Mouse (Mus musculus) urinary bladder, adult 2 months (tissue): Measurements from ENCODE around the gene Vti1a. TPM values are rescaled to one million over a fixed set of nuclear protein-coding genes. Genes with fewer than 3 reads are reported as not detected.

Experiments used
- DNase-seq: peaks from one replicate; pipeline ENCODE4 v3.0.0; 2022; ENCODE audit warnings: low spot score
- polyA plus RNA-seq: library from polyadenylated mRNA; depleted of rRNA; stranded (reverse); fragments of >200 nt; gene quantifications from 2 replicates; pipeline ENCODE4 v1.2.3, GENCODE M21; 2012

Vti1a gene
- polyA plus RNA-seq, 1 experiment = 22.7 TPM

GRCm38 (mm10) chr19:55313649-55314048, 2.4 kb upstream of the Vti1a start:
- no peak for DNase-seq

DNA sequence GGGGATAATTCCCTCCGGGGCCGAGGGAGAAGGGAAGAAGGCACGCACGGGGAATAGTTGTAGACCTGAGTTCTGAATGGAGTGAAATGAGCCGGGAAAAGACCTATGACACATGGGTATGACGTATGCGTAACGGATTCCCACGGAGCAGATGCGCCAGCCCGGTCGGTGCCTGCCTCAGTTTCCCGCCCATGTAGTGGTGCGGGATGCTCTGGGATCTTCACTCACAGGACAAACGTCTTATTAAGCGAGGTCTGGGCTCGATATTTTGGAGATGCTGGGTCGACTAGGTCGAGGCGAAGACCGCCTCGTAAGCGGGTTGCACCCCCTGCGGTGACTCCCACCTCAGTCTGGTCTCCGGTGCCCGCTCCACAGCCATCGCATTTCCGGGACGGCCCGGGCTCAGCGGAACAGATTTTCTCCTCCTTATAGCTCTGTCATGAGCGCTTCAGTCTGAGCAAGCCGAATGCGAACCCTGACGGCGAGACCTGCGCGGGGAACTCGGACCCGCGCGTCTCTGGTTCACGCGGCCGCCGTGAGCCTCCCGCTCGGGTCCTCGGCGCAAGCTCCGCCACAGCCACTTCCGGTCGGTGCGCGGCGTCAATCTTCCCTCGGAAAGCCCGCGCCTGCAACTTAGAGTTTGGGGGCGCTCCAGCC, 515 bp upstream of the Vti1a start, which contains the start of gene Zdhhc6:
Gene Zdhhc6 (minus strand): TSS at position 581 of the 657 bp plus-strand sequence.
- peak; percentile 80 for DNase-seq

DNA sequence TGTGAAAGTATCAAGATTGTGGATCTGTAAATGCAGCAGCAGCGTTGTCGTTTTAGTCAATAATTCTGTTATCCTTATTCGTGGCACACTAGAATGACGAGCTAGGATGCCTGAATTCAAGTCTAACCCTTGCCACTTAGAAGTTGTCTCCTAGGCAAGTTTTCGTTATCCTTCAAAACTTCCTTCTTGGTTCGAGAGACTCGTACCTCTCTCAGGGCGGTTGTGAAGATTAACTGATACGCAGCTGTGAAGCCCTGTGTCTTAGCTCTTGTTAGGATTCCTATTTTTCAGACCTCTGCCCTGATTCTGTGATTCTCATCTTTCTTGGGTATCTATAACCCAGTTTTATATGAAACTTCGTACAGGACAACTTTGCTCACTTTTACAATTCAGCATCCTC, 806 bp downstream of the Vti1a start:
- no peak for DNase-seq

- DNase-seq = no peak
These were observed 2.9 kb downstream of the Vti1a start for GRCm38 (mm10) chr19:55319036-55319435.

- no peak for DNase-seq
These were observed 3.4 kb downstream of the Vti1a start for GRCm38 (mm10) chr19:55319521-55319920.

DNA sequence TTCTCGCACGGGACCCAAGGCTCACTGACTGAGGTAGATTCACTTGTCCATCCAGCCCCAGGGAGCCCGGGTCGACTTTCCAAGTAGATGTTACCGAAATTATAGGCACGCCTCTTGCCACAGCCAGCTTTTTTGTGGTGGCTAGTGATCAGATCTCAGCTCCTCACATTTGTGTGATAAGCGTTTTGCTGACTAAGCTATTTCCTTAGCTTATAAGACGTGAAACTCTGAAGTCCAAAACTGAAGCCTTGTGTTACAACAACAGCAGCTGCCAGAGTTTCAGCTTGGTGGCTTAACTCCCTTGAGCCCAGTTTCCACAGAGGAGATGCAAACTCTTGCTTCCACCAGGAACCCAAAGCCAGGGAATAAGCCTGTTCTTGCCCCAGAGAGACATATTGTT, 6.5 kb downstream of the Vti1a start:
- DNase-seq = no peak

GRCm38 (mm10) chr19:55327510-55327909, 11.4 kb downstream of the Vti1a start:
- no peak for DNase-seq

GRCm38 (mm10) chr19:55331776-55332175, 15.7 kb downstream of the Vti1a start:
- no peak for DNase-seq

- no peak for DNase-seq
These were observed 16.7 kb downstream of the Vti1a start for GRCm38 (mm10) chr19:55332641-55333268.

DNA sequence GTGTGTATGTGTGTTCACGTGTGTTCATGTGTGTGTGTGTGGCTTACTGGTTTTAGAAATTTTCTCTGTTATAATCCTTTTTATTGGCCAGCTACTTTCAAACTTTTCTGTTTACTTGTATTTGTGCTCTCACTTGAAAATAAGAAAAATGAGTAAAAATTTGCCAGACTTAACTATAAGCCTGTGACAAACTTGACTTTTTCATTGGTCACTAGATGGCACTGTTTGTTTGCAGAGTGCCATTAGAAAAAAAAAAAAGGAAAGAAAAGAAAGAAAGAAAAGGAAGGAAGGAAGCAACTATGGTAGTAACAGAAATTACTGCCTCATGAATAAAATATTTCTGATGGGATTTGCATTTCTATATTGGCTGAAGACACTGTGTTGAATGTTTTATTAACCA, 19.8 kb downstream of the Vti1a start:
- DNase-seq = no peak

DNA sequence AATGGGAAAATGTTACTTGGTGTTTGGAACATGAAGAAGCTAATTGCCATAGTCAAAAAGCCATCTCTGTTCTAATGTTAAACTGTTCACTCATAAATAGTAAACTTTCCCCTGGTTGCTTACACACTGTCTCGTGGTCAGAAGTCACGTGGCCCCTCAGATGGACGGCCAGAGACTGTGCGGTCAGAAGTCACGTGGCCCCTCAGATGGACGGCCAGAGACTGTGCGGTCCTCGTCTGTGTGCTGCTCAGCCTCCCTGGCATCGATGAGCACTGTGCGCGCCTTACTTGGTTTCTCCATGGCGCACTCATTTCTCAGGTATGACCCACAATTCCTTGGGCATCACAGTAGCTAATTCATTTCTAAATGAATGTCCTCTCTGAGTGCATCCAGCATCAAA, 20.3 kb downstream of the Vti1a start:
- DNase-seq = no peak

DNA sequence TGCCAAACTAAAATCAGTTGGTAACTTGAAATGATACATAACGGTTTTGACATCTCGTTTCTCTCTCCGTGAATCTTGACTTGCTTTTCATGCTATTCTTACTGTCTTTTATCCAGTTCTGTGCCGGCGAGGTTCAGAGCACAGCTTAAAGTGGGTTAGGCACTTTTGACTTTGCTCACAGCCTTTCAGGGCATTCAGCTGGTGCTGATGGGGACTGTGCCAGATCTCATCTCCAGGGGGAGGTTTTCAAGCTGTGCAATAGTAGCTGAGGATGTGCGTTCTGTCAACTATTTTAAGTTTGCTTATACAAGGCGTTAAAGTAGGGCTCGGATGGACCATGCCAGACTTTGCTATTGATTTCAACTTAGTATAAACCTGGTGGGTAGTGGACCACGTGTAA, 21.0 kb downstream of the Vti1a start:
- no peak for DNase-seq

DNA sequence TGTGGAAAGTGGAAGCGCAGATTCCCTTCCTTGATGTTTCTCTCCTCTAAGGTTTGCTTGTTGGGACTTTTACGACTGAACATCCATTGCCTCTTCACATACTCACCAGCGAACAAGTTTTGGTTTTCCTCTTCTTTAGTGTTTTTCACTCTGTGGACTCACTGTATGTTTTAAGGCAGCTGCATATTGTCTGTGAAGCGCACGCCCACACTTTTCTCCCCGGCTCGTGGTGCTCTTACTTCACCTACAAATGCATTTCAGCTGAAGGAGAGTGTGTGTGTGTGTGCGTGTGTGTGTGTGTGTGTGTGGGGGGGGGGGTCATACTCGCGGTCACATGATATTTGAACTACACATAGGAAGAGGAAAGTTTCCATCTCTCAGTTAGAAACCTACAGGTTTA, 21.6 kb downstream of the Vti1a start:
- DNase-seq = no peak

- no peak for DNase-seq
These were observed 24.4 kb downstream of the Vti1a start for GRCm38 (mm10) chr19:55340521-55340920.

DNA sequence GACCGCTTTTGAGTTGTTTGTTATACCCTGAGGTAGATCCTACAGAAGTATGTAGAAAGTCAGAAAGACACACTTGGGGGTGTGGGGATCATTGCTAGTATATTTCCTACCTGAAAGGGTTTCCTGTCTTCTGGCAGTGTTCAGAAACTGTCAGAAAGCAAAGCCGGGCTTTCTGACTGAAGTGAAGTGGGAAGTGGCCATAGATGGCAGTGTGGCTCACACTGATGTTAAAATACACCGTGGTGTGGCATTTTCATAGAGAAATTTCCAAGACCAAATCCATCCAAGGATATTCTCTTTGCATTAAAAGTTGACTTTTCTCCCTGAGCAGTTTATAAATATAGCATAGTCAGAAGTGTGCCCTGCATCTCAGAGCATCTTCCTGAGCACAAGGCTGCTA, 25.3 kb downstream of the Vti1a start:
- DNase-seq = no peak

DNA sequence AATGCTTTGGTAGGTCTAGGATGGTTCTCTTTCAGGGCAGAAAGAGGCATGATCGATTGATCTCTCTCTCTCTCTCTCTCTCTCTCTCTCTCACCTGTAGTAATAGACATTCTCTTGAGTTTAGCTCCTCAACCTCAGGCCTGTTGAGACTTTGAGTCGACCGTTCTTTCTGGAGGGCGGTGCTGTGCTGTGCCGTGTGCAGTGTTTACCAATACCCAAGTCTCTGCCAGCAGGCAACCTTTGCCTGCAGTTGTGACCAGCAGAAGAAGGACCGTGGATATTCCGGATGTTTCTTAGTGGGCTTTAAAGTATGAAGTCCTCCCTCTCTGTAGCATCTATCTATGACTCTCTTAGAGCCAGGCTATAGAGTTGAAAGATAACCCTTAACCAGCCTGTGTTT, 26.3 kb downstream of the Vti1a start:
- no peak for DNase-seq

GRCm38 (mm10) chr19:55343274-55343673, 27.2 kb downstream of the Vti1a start:
- no peak for DNase-seq

- DNase-seq = no peak
These were observed 32.1 kb downstream of the Vti1a start for GRCm38 (mm10) chr19:55348187-55348586.

- DNase-seq = no peak
These were observed 34.7 kb downstream of the Vti1a start for GRCm38 (mm10) chr19:55350673-55351378.

DNA sequence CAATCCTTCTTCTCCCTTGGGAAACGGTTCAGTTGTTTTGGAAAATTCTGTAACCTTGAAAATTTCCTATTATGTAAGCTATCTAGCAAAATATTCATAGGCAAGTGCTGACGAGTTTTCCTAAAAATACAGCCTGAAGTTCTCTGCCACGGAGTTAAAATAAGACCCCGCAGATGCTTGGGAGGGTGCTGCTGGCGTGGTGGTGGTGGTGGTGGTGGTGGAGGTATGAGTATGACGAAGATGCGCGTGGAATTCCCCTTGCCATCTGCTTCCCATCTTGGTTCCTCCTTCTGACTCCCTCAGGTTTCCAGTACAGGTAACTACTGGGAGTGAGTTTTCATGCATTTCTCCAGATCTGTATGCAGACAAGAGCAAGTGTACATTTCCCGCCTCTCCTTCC, 46.5 kb downstream of the Vti1a start:
- no peak for DNase-seq

GRCm38 (mm10) chr19:55369691-55370090, 53.6 kb downstream of the Vti1a start:
- DNase-seq = no peak

DNA sequence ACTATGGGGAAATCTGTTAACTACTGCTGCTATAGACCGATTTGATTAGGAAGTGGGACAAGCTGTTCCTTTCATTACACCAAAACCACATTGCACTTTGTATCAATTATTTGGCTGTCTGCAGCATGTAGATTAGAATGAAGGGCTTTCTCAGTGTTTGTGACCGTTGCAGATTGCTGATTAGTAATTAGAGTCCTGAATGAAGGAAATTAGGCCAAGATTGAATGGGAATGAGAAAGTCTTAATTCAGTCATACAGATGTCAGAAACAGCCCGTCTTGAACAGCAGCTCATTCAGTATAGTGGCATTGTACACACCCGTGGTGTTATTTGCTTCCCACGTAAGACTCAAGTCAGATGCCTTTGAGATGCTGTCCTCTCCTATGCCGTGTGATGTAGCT, 60.2 kb downstream of the Vti1a start:
- no peak for DNase-seq

DNA sequence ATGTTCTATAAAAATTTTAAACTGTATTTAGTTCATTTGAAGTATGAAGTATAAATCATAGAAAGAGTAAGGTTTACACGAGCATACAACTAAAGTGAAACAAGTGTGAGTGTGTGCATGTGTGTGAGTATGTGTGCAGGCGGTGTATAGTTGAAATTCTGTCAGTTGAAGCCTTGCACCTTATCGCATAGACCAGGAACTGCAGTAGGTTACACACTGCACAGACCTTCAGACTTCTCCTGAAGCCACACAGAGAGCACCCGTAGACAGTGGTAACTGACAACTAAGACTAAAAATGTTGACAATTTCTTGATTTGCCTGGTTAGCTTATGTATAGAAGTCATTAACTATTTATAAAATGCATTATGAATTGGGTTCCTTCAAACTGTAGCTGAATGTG, 61.4 kb downstream of the Vti1a start:
- DNase-seq = no peak
